Mouse (Mus musculus) heart, adult 2 months (tissue): ENCODE measurements at regions not wholly inside any gene's neighbourhood (a gene's known extent, or its start where the extent isn't known, plus 50 kb on each side); places are given as distances from the start of the nearest gene placed in this dataset.

Experiments used
- DNase-seq, 2 experiments: peaks; one replicate each; pipeline ENCODE4 v3.0.0; 2021
- H3K27ac ChIP-seq: fragments of 200-600 bp; 2 replicates; pipeline ENCODE4 v1.8.1; 2022
- H3K27me3 ChIP-seq: fragments of 200-500 bp; 2 replicates; pipeline ENCODE4 v1.6.1; 2012; ENCODE audit warnings: mild to moderate bottlenecking, low read length, inconsistent platforms, mixed read lengths; ENCODE audit not compliant: control insufficient read depth, insufficient read depth
- H3K36me3 ChIP-seq: fragments of 200-500 bp; 2 replicates; pipeline ENCODE4 v1.6.1; 2012; ENCODE audit warnings: low read length, inconsistent platforms; ENCODE audit not compliant: control insufficient read depth, insufficient read depth
- H3K4me1 ChIP-seq: fragments of 200-500 bp; 2 replicates; pipeline ENCODE4 v1.6.1; 2011; ENCODE audit warnings: low read length; ENCODE audit not compliant: control insufficient read depth, insufficient read depth
- H3K4me3 ChIP-seq: fragments of 200-600 bp; 2 replicates; pipeline ENCODE4 v1.8.1; 2022
- H3K79me2 ChIP-seq: fragments of 200-500 bp; replicated peaks from 2 replicates; pipeline ENCODE4 v1.6.1; 2012; ENCODE audit warnings: mild to moderate bottlenecking, inconsistent platforms, low read length, moderate library complexity, mixed read lengths; ENCODE audit not compliant: control insufficient read depth, insufficient read depth
- H3K9ac ChIP-seq: fragments of 200-500 bp; 2 replicates; pipeline ENCODE4 v1.6.1; 2012; ENCODE audit warnings: low read depth, mild to moderate bottlenecking, control low read depth, inconsistent platforms, low read length, mixed read lengths
- CTCF ChIP-seq: fragments of 200-600 bp; IDR thresholded peaks from 2 replicates; pipeline ENCODE4 v1.8.1; 2022; ENCODE audit warnings: antibody characterized with exemption, mild to moderate bottlenecking, moderate library complexity
- EP300 ChIP-seq: fragments of 200-500 bp; IDR thresholded peaks from 2 replicates; pipeline ENCODE4 v1.6.1; 2011; ENCODE audit warnings: low read depth, low read length, control low read depth; ENCODE audit not compliant: insufficient read depth
- POLR2A ChIP-seq: fragments of 200-500 bp; IDR thresholded peaks from 2 replicates; pipeline ENCODE4 v1.6.1; 2011; ENCODE audit warnings: mild to moderate bottlenecking, low read depth, low read length, control low read depth; ENCODE audit not compliant: insufficient read depth
- WGBS: fragments of 180-500 bp; shearing (Covaris S2); methylation state at CpG from one replicate; pipeline ENCODE4 v1.1.7; 2018; 5-methylcytosine and 5-hydroxymethylcytosine counted together
- intact Hi-C: fragments of 180-260 bp; cut with DNase I; formaldehyde crosslinking; loops from one replicate; pipeline ENCODE4 v1.15.1; 2025

GRCm38 (mm10) chr6:127207308-127207707 lies 55.3 kb upstream of the Ccnd2 start:
- H3K9ac ChIP-seq = no peak overlapping the region
- 61% methylated on average over 5 of the region's 5 CpGs for WGBS
- no peak for DNase-seq
- no peak overlapping the region for H3K4me3 ChIP-seq
- no peaks in the 10 kb centered on the region for H3K27me3 ChIP-seq
- no peaks in the 10 kb centered on the region for H3K79me2 ChIP-seq
- intact Hi-C loops = no loop called here
- H3K27ac ChIP-seq = no peak overlapping the region
- H3K4me1 ChIP-seq = no peaks in the 10 kb centered on the region
- H3K36me3 ChIP-seq = no peaks in the 10 kb centered on the region
- no peak for TF ChIP-seq CTCF
- no peak for TF ChIP-seq EP300
- no peak for TF ChIP-seq POLR2A

- H3K27ac ChIP-seq = no peak overlapping the region
- 92% methylated on average over 3 of the region's 3 CpGs for WGBS
- no peaks in the 10 kb centered on the region for H3K27me3 ChIP-seq
- no peak overlapping the region for H3K9ac ChIP-seq
- intact Hi-C loops = no loop called here
- no peak for DNase-seq
- no peaks in the 10 kb centered on the region for H3K36me3 ChIP-seq
- TF ChIP-seq EP300 (no peak), CTCF (no peak), POLR2A (no peak)
- no peak overlapping the region for H3K4me3 ChIP-seq
- no peaks in the 10 kb centered on the region for H3K79me2 ChIP-seq
- H3K4me1 ChIP-seq = no peaks in the 10 kb centered on the region
Measured at GRCm38 (mm10) chr6:127213355-127213754, 61.4 kb upstream of the Ccnd2 start.

- Histone ChIP-seq H3K4me1 (no peaks in the 10 kb centered on the region), H3K27me3 (no peaks in the 10 kb centered on the region), H3K9ac (no peak overlapping the region), H3K27ac (no peak overlapping the region), H3K79me2 (no peaks in the 10 kb centered on the region), H3K36me3 (no peaks in the 10 kb centered on the region), H3K4me3 (no peak overlapping the region)
- no peak for DNase-seq
- TF ChIP-seq POLR2A = no peak
- TF ChIP-seq EP300 = no peak
- TF ChIP-seq CTCF = no peak
- intact Hi-C loops = no loop called here
- 69% methylated on average over 4 of the region's 4 CpGs for WGBS
Measured at GRCm38 (mm10) chr6:127215915-127216314, 63.9 kb upstream of the Ccnd2 start.

GRCm38 (mm10) chr6:127218634-127219445 lies 66.8 kb upstream of the Ccnd2 start:
- no peaks in the 10 kb centered on the region for H3K4me1 ChIP-seq
- WGBS = 81% methylated on average over 17 of the region's 17 CpGs
- H3K36me3 ChIP-seq = no peaks in the 10 kb centered on the region
- no peak overlapping the region for H3K9ac ChIP-seq
- DNase-seq = no peak
- H3K79me2 ChIP-seq = no peaks in the 10 kb centered on the region
- no peak overlapping the region for H3K4me3 ChIP-seq
- no peak overlapping the region for H3K27ac ChIP-seq
- no peaks in the 10 kb centered on the region for H3K27me3 ChIP-seq
- intact Hi-C loops = no loop called here
- TF ChIP-seq POLR2A (no peak), CTCF (no peak), EP300 (no peak)

GRCm38 (mm10) chr6:127219446-127219802 lies 67.4 kb upstream of the Ccnd2 start:
- TF ChIP-seq POLR2A (no peak), CTCF (no peak), EP300 (no peak)
- Histone ChIP-seq H3K9ac (no peak overlapping the region), H3K4me3 (no peak overlapping the region), H3K4me1 (no peaks in the 10 kb centered on the region), H3K36me3 (no peaks in the 10 kb centered on the region), H3K79me2 (no peaks in the 10 kb centered on the region), H3K27ac (no peak overlapping the region), H3K27me3 (no peaks in the 10 kb centered on the region)
- 73% methylated on average over 7 of the region's 7 CpGs for WGBS
- no peak for DNase-seq
- intact Hi-C loops = no loop called here

- DNase-seq = no peak
- Histone ChIP-seq H3K79me2 (no peaks in the 10 kb centered on the region), H3K27ac (no peak overlapping the region), H3K27me3 (no peaks in the 10 kb centered on the region), H3K9ac (no peak overlapping the region), H3K4me1 (no peaks in the 10 kb centered on the region), H3K4me3 (no peak overlapping the region), H3K36me3 (no peaks in the 10 kb centered on the region)
- intact Hi-C loops = no loop called here
- TF ChIP-seq EP300 (no peak), CTCF (no peak), POLR2A (no peak)
- WGBS = 87% methylated on average over 5 of the region's 5 CpGs
Measured at GRCm38 (mm10) chr6:127226242-127226983, 74.4 kb upstream of the Ccnd2 start.
